Mouse (Mus musculus): ENCODE measurements around the gene Lrfn4. TPM values are rescaled to one million over a fixed set of nuclear protein-coding genes. Genes with fewer than 3 reads are reported as not detected.

Gene Lrfn4
- polyA plus RNA-seq, 2 experiments = 9.5 to 49.0 TPM

GRCm38 (mm10) chr19:4596071-4596470 lies 19.4 kb downstream of the Lrfn4 start:
- Histone ChIP-seq H3K9ac (ENCODE audit: low read depth, low read length, severe bottlenecking) (no peak overlapping the region), H3K27me3 (ENCODE audit: control insufficient read depth, insufficient read depth, low read length) (no peaks in the 10 kb centered on the region), H3K27ac (replicated peaks; ENCODE audit: low read depth, low read length) (no peak overlapping the region), H3K36me3 (ENCODE audit: control insufficient read depth, insufficient read depth, low read length) (no peaks in the 10 kb centered on the region), H3K4me2 (replicated peaks; ENCODE audit: low read depth, low read length, severe bottlenecking) (no peak overlapping the region), H3K4me1 (ENCODE audit: control insufficient read depth, insufficient read depth, low read length) (no peaks in the 10 kb centered on the region), H3K9me3 (ENCODE audit: control insufficient read depth, low read length) (no peaks in the 10 kb centered on the region), H3K4me3 (replicated peaks; ENCODE audit: low read length) (no peak overlapping the region)
- no peak for ATAC-seq (ENCODE audit: low FRiP score, low read depth)
- 74% methylated on average over 2 of the region's 2 CpGs for WGBS
- no peak for TF ChIP-seq POLR2A (IDR thresholded peaks at IDR 0.05; ENCODE audit: borderline replicate concordance, extremely low read depth, insufficient read depth, insufficient read length)
- no peak for DNase-seq (ENCODE audit: low spot score)

GRCm38 (mm10) chr19:4593792-4594522 lies 21.5 kb downstream of the Lrfn4 start:
- WGBS = 51% methylated on average over 7 of the region's 7 CpGs
- no peak for ATAC-seq (ENCODE audit: low FRiP score, low read depth)

GRCm38 (mm10) chr19:4590025-4590424 lies 25.4 kb downstream of the Lrfn4 start:
- TF ChIP-seq POLR2A (IDR thresholded peaks at IDR 0.05; ENCODE audit: borderline replicate concordance, extremely low read depth, insufficient read depth, insufficient read length) = no peak
- Histone ChIP-seq H3K9me3 (ENCODE audit: control insufficient read depth, low read length) (no peaks in the 10 kb centered on the region), H3K36me3 (ENCODE audit: control insufficient read depth, insufficient read depth, low read length) (no peaks in the 10 kb centered on the region), H3K27me3 (ENCODE audit: control insufficient read depth, insufficient read depth, low read length) (no peaks in the 10 kb centered on the region), H3K4me3 (replicated peaks; ENCODE audit: low read length) (no peak overlapping the region), H3K9ac (ENCODE audit: low read depth, low read length, severe bottlenecking) (no peak overlapping the region), H3K4me2 (replicated peaks; ENCODE audit: low read depth, low read length, severe bottlenecking) (no peak overlapping the region), H3K27ac (replicated peaks; ENCODE audit: low read depth, low read length) (no peak overlapping the region), H3K4me1 (ENCODE audit: control insufficient read depth, insufficient read depth, low read length) (no peaks in the 10 kb centered on the region)
- DNase-seq (ENCODE audit: low spot score) (peak; percentile 28), ATAC-seq (ENCODE audit: low FRiP score, low read depth) (no peak)
- 62% methylated on average over 3 of the region's 3 CpGs for WGBS

More at GRCm38 (mm10) chr19:4593792-4594522, 21.5 kb downstream of the Lrfn4 start:
- H3K4me3 ChIP-seq (replicated peaks; ENCODE audit: low read length) = no peak overlapping the region
- no peak overlapping the region for H3K9ac ChIP-seq (ENCODE audit: low read depth, low read length, severe bottlenecking)
- TF ChIP-seq POLR2A (IDR thresholded peaks at IDR 0.05; ENCODE audit: borderline replicate concordance, extremely low read depth, insufficient read depth, insufficient read length) = no peak
- H3K4me1 ChIP-seq (ENCODE audit: control insufficient read depth, insufficient read depth, low read length) = no peaks in the 10 kb centered on the region
- H3K36me3 ChIP-seq (ENCODE audit: control insufficient read depth, insufficient read depth, low read length) = no peaks in the 10 kb centered on the region
- no peaks in the 10 kb centered on the region for H3K9me3 ChIP-seq (ENCODE audit: control insufficient read depth, low read length)
- H3K27me3 ChIP-seq (ENCODE audit: control insufficient read depth, insufficient read depth, low read length) = no peaks in the 10 kb centered on the region
- DNase-seq (ENCODE audit: low spot score) = no peak
- no peak overlapping the region for H3K4me2 ChIP-seq (replicated peaks; ENCODE audit: low read depth, low read length, severe bottlenecking)
- no peak overlapping the region for H3K27ac ChIP-seq (replicated peaks; ENCODE audit: low read depth, low read length)

GRCm38 (mm10) chr19:4589081-4589480 lies 26.4 kb downstream of the Lrfn4 start:
- H3K4me2 ChIP-seq (replicated peaks; ENCODE audit: low read depth, low read length, severe bottlenecking) = no peak overlapping the region
- H3K9ac ChIP-seq (ENCODE audit: low read depth, low read length, severe bottlenecking) = no peak overlapping the region
- whole genome bisulfite sequencing = 56% methylated on average over 1 of the region's 1 CpGs
- H3K9me3 ChIP-seq (ENCODE audit: control insufficient read depth, low read length) = no peaks in the 10 kb centered on the region
- no peak for ATAC-seq (ENCODE audit: low FRiP score, low read depth)
- H3K27me3 ChIP-seq (ENCODE audit: control insufficient read depth, insufficient read depth, low read length) = no peaks in the 10 kb centered on the region
- no peaks in the 10 kb centered on the region for H3K4me1 ChIP-seq (ENCODE audit: control insufficient read depth, insufficient read depth, low read length)
- no peak for TF ChIP-seq POLR2A (IDR thresholded peaks at IDR 0.05; ENCODE audit: borderline replicate concordance, extremely low read depth, insufficient read depth, insufficient read length)
- H3K36me3 ChIP-seq (ENCODE audit: control insufficient read depth, insufficient read depth, low read length) = no peaks in the 10 kb centered on the region
- DNase-seq (ENCODE audit: low spot score) = no peak
- H3K27ac ChIP-seq (replicated peaks; ENCODE audit: low read depth, low read length) = no peak overlapping the region
- H3K4me3 ChIP-seq (replicated peaks; ENCODE audit: low read length) = no peak overlapping the region

GRCm38 (mm10) chr19:4588430-4588829 lies 27.0 kb downstream of the Lrfn4 start:
- no peaks in the 10 kb centered on the region for H3K9me3 ChIP-seq (ENCODE audit: control insufficient read depth, low read length)
- H3K27ac ChIP-seq (replicated peaks; ENCODE audit: low read depth, low read length) = no peak overlapping the region
- 62% methylated on average over 3 of the region's 3 CpGs for WGBS
- no peak overlapping the region for H3K4me2 ChIP-seq (replicated peaks; ENCODE audit: low read depth, low read length, severe bottlenecking)
- H3K4me1 ChIP-seq (ENCODE audit: control insufficient read depth, insufficient read depth, low read length) = no peaks in the 10 kb centered on the region
- TF ChIP-seq POLR2A (IDR thresholded peaks at IDR 0.05; ENCODE audit: borderline replicate concordance, extremely low read depth, insufficient read depth, insufficient read length) = no peak
- ATAC-seq (ENCODE audit: low FRiP score, low read depth) = no peak
- no peak overlapping the region for H3K4me3 ChIP-seq (replicated peaks; ENCODE audit: low read length)
- H3K36me3 ChIP-seq (ENCODE audit: control insufficient read depth, insufficient read depth, low read length) = no peaks in the 10 kb centered on the region
- H3K9ac ChIP-seq (ENCODE audit: low read depth, low read length, severe bottlenecking) = no peak overlapping the region
- H3K27me3 ChIP-seq (ENCODE audit: control insufficient read depth, insufficient read depth, low read length) = no peaks in the 10 kb centered on the region
- DNase-seq (ENCODE audit: low spot score) = no peak

Measured in limb, embryonic 14.5 days (tissue).